Mouse (Mus musculus) megakaryocyte, embryonic 14.5 days (primary cell): ENCODE results near the gene Ntpcr.

ENCODE experiments used
- FLI1 ChIP-seq: IDR thresholded peaks from 2 replicates; pipeline ENCODE4 v1.6.1; 2012; ENCODE audit warnings: low read length, inconsistent platforms, mixed read lengths
- GATA1 ChIP-seq: IDR thresholded peaks from 3 replicates; pipeline ENCODE4 v1.6.1; 2012; ENCODE audit warnings: mixed read lengths, low read length, inconsistent platforms, borderline replicate concordance

DNA sequence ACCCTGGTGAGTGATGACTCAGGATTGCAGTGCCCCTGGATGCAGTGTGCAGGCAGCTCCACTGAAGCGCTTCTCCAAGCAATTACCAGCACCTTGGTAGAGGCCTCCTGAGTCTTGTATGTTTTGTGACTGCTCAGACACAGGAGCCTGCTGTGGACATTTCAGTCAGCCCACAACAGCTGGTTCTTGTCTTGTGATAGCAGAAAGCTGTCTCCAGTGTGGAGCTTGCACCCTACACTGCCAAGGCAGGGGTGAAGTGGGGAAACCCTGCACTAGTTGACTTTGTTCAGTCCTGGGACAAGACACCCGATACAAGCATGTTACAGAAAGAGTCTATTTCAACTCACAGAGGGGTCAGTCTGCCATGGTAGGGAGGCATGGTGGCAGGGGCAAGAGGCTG is 65.6 kb downstream of the Ntpcr start:
- no peak for TF ChIP-seq GATA1
- no peak for TF ChIP-seq FLI1
